Mouse (Mus musculus) brain, embryonic 18.5 days (tissue): ENCODE measurements around the gene Fndc11.
"Not testable (repeated sequence)": the region's sequence is repeated elsewhere in the genome, so short reads cannot be mapped to it uniquely, and the experiment has no call there.

Experiments
- DNase-seq: peaks from one replicate; pipeline ENCODE4 v3.0.0-alpha.2; 2012; ENCODE audit warnings: low read depth, low spot score

Fndc11 gene

DNA sequence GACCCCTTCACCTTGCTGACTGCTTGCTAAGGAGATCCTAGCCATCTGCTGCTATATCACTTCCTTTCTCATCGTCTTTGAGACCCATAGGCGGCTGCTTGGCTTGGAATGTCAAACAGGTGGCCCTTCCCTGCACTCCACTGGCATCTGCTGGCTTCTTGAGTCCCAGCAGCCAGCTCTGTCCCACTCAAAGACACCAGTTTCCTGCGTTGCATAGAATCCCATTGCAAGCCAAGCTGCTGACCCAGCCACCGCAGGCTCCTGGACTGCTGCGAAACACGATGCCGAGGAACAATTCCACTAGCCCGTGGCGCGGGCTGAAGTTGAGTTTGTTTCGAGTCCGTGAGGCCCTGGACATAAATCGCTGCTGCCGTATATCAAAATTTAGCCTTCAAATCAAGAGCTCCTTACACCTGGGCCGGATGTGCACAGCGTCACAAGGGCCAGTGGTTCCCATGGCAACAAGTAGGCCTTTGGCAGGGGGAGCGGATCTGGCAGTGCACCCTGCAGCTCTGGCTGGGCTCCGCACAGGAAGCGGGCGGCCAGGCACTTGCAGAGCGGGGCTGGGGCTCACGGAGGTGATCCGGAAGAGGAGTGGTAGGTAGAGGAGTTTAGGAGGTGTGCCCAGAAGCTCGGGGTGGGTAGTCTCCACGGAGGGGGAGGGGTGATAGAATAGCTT, at the start of gene Fndc11:
TSS of gene Fndc11 (plus strand) at position 476 of the 679 bp plus-strand sequence.
- peak; percentile 24 for DNase-seq

DNA sequence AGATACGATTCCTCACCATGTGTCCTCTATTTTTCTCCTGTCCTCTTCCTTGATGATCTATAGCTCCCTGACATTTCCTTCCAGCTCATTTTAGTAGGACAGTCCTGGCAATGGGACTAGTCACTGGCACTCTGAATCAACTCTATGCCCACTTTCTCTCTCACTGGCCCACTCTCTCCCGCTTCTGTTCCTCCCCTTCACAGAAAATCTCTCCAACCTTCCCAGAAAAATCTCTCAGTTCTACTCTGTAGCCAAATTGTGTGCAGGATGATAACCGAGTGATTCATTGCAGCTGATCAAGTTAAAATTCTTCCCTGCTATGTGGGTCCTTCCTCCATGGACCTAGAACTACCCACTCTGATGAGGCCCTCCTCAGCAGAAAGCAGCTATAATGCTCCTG, 45.2 kb upstream of the Fndc11 start:
- no peak for DNase-seq

DNA sequence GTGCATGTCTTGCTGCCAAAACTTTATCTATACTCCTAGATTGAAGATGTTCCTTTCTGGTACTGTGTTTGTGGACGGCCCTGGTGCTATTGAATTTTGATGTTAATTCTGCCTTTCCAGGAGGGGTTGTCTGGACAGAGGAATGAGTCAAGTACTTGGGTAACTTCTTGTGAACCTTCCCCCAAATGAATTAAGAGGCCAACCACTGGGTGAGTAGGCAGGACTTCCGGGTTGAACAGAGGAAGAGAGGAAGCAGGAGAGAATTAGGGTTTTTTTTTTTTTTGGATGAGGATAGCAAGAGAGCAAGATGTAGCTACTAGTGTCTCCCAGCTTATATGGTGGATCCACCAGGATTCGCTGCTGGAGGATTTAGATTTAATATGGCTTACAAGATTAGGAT, 41.8 kb upstream of the Fndc11 start:
- no peak for DNase-seq

DNA sequence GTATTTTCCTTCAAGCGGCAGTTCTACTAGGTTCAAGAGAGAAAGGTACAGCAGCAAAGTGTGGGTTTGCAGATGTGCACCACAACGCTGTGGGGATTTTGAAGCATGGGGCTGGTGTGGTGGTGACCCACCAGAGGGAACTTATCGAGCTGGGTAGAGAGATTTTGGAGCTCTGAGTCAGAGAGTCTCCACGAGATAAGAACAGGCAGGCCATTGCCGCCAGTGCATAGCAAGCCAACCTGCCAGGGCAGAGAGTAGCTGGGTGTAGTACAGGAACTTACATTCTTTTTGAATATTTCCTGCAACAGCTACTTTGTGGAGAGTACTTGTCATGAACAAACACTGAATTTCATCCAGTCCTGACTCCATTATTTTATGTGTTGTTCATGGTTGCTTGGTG, 41.3 kb upstream of the Fndc11 start:
- no peak for DNase-seq

DNA sequence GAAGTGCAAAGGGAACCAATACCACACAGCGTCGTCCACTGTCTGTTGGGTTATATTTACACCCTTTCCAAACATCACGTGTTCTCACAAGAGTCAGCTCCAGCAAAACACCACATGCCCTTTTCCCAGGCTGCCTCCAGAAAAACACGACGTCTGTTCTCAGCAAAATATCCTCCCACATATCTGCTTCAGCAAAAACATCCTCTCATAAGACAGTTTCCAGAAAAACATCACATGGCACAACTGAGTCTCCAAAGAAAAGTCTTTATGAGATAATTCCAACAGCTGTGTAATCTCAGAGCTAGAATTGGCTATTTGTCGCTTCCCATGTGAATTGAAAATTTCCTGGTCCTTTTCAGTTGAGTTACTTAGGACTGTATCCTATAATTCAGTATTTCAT, 38.9 kb upstream of the Fndc11 start:
- DNase-seq: no peak

DNA sequence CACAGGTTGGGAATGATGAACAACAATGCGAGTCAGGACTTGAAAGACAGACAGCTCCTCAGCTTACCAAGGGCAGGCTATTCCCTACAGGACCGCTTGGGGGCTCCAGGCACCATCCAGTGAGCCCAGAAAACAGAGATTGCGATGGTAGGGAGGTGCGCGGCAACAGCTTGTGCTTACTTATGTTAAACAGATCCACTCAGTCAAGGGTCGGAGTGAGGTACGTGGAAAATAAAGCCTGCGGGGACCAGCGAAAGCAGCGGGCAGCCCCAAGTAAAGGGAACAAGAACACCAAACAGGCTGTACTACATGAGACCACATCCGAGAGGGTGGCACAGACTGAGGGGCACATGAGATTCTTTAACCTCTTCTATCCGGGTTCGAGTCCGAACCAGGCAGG, 33.2 kb upstream of the Fndc11 start:
- DNase-seq: peak; percentile 78

DNA sequence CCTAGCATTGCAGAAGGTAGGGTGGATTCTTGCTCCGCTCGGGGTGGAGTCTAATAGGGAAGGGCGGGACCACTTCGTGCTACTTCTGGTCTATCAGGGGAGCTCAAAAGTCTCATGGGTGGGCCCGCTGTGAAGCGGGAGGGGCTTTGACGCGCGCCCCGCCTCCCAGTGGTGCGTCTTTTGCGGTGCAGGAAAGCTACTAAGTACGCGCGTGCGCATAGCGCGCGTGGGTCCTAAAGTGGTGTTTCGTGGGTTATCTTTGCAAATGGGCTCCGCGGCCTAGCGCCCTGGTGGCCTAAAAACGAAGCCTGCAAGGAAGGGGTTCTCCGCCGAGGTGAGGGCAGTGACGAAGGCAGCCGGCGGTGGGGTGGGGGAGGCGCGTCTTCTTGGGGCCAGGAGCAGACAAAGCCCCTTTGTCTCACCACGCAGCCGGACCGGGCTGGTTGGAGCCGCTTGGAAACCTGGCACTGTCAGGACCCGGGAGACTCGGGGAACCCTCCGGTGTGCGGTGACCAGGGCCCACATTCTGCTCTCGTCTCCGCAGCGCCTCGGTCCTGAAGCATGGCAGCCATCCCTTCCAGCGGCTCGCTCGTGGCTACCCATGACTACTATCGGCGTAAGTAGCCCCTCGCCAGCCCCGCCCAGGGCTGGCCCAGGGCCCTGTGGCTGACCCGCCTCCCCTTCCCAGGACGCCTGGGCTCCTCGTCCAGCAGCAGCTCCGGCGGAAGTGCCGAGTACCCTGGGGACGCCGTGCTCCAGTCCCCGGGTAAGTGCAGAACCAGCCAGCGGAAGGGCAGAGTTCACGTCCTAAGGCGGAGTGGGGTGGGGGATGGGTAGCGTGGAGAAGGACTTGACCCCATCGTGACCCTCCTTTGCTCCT, 32.5 kb upstream of the Fndc11 start, which contains the start of gene Ppdpf:
TSS of gene Ppdpf (plus strand) at position 127 of the 880 bp plus-strand sequence.
- DNase-seq: peak; percentile 86

DNA sequence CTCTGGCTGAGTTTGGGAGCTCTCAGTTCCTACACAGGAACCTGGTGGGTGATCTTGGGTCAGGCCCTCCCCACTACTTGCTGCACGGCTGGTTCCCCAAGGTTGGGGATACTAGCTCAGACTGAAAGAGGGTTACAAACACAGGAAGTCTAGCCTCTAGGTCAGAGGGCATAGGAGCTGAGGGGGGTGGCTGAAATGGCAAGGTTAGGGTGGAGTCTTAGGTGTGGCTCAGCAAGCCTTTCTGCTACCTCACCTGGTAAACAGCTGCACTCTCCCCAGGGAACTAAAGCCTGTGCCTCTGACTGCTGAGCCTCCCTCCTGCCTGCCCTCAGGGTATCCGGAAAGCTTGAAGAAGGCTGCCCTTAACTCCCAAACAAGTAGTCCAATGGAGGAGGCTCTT, 31.1 kb upstream of the Fndc11 start:
- DNase-seq: no peak

DNA sequence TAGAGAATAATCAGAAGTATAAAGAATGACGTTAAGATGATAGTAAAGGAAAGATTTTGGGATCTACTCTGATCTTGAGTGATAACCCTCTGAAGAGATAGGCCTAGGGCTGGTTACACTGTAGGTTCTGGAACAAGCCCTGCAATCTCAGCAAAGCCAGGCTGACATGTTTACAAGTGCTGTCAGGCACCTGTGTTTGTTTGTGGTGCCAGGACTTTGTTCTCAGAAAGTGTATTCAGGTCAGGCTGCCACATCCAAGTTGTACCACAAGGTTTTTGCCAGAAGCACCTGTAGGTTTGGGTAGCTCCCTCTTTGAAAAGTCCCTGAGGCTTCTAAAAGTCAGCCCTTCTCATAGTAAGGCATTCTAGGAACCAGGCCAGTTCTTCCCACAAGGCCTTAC, 30.5 kb upstream of the Fndc11 start:
- no peak for DNase-seq

DNA sequence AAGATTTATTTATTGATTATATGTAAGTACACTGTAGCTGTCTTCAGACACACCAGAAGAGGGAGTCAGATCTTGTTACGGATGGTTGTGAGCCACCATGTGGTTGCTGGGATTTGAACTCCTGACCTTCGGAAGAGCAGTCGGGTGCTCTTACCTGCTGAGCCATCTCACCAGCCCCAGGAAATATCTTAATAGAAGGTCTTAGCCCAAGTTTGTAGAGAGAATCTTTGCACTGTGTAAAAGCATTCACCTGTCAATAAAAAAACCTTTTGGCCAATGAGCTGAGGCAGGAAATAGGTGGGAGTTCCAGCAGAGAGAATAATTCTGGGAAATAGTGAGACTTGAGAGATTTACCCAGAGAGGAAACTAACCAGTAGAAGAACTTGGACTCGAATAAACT, 28.4 kb upstream of the Fndc11 start:
- not testable (repeated sequence) for DNase-seq

DNA sequence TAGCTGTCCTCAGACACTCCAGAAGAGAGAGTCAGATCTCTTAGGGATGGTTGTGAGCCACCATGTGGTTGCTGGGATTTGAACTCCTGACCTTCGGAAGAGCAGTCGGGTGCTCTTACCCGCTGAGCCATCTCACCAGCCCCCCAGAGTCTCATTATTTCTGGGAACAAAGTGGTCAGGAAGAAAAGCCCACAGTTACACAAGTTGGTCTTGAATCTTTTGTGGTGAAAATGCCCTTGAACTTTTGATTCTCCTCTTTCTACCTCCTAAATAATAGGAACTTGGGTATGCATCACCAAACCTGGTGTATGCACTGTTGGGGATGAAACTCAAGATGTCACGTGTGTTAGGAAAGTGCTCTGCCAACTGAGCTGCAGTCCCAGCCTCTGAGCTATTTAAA, 27.9 kb upstream of the Fndc11 start:
- DNase-seq: no peak

DNA sequence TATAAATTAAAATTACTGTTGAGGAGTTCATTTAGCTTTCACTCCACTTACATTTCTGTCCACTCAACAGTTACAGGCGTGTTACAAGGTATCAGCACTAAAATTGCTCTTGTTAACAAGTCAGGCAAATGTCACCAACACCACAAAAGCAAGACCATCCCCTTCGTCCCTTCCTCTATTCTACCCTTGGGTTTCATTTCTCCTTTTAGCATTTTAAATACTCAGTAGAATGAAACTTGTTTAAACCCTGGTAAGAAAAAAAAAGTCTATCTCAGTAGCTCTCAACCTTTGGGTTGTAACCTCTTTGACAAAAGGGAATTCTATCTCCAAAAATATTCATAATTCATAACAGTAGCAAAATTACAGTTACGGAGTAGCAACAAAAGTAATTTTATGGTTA, 26.8 kb upstream of the Fndc11 start:
- no peak for DNase-seq

DNA sequence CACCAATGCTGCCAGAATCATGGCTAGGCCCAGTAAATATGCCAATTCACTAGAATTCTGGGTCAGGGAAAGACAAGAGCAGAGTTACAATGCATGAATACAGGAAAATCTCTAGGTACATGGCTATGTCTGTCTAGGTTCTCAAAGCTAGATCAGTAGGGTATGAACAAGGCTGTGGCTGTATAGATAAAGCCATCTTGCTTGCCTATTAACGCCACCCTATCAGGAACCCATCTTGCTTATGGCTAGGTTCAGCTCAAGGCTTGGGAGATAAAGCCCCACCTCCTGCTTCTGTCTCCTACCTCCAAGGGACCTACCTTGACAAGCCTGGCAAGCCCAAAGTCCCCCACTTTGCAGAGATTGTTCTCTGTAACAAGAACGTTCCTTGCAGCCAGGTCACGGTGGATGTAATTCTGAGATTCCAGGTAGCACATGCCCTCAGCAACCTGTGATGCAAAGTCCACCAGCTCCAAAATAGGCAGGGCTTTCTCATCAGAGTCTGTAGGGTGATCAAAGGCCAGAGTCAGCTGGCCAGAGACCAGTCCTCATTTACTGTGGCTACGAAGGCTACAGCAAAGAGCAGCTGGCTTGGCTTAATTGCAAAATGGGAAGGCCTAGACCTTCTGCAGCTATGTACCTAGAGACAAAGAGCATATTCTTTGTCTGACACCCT, 23.0 kb upstream of the Fndc11 start:
- no peak for DNase-seq

DNA sequence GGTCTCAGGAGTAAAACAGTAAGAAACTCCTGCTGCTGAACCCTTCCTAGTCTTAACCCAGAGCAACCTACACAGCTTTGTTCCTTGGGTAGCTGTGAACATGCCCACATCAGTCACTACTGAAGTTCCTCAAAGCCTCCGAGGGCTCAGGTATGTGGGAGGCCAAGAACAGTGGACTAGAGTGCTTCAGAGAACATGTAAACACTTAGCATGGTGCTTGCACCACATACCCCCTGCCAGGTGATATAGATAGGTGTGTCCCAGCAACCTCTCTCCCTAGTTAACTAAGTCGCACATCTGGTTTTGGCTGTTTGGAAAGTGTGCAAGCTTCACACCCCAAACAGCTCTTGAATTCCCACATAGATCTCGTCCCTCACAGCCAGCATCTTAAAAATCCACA, 18.2 kb upstream of the Fndc11 start:
- no peak for DNase-seq

DNA sequence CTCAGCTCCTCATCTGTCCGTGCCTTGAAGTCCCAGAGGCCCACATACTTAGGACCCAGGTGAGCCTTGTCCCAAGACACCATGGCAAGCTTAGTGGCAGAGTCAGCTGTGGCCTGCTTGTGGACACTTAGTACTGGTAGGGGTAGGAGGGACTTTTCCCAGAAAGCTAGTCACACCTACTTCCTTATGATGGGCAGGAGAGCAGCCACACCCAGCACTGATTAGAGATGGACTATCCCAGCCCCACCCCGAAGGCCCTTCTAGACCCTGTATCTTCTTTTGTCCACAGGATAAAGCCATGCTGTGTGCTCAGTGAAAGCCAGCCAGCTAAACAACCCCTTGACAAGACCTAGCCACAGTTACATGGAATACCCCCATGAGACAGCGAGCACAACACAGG, 17.4 kb upstream of the Fndc11 start, which contains the start of gene Ptk6:
TSS of gene Ptk6 (minus strand) at position 368 of the 400 bp plus-strand sequence.
- DNase-seq: no peak

DNA sequence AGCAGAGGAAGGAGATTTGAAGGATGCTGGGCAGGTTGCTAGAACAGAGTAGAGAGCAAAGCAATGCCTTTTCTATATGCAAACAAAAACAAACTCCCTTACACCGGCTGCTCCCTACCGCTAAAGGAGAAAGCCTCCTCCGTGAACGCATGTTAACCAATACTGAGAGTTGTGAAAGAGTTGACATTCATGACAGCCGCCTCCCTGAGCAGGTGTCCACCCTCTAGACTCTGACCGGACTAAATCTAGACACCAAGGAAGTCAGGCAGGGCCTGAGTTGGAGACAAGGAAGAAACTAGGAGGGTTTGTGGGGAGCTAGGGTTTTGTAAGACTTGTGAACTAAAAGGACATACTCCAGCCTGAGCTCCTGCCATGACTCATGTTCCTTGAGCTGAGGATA, 16.9 kb upstream of the Fndc11 start:
- no peak for DNase-seq

DNA sequence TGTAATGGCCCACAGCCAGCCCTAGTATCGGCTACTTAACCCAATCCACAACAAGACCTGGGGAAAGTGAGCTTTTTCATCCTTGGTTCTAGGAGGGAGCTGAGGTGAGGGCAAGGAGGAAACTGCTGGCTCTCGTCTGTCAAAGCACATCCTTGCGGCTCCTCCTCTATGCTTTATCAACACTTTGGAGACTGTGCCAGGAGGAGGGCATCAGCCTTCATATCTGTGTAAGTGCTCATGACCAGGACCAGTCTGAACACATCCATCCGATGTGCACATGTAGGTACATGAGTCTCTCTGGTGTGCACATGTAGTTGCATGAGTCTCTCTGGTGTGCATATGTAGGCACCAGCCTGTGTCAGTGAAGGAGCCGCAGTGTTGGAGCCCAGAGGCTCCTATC, 14.1 kb upstream of the Fndc11 start:
- DNase-seq: no peak

DNA sequence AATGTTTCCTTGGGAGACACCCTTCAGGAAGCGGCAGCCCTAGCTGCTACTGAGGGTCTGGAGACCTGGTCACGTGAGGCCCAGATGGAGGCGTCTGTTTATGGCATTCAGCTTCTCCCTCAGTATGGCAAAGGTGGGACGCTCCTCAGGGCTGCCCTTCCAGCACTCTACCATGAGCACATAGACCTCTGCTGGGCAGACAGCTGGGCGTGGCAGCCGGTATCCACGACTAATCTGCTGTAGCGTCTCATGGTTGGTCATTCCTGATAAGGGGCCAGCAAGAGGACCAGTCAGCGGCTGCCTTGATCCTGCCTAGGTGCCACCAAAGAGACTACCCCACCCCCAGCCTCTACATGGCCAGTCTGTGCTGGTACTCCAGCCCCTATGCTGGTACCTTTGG, 13.7 kb upstream of the Fndc11 start:
- DNase-seq: no peak

DNA sequence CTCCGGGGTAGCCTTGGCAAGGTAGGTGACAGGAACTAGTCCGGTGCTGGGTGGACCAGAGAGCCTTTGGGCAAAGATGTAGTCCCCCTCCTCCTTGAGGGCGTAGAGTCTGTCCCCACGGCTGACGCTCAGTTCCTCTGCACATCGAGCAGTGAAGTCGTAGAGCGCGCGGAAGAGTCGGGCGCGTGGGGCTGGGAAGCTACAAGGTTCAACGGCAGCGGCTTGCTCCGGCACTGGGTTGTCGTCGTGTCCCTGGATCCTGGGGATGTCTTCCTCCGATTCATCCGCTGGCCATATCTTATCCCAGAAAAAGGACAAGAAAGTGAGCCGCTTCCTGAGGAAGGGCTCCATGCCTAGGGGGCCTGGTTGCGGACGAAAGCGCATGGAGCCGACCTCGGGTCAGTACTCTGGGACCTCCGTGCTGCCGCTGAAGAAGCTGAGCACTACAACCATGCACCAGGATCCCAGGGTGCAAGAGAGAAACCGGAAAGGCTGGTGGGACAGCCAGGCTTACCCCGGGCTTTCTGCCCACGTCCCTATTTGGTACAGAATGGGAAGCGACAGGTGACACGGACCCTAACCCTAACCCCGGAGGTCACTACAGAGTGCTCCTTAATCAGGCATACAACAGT, 7.3 kb upstream of the Fndc11 start:
- DNase-seq: no peak

DNA sequence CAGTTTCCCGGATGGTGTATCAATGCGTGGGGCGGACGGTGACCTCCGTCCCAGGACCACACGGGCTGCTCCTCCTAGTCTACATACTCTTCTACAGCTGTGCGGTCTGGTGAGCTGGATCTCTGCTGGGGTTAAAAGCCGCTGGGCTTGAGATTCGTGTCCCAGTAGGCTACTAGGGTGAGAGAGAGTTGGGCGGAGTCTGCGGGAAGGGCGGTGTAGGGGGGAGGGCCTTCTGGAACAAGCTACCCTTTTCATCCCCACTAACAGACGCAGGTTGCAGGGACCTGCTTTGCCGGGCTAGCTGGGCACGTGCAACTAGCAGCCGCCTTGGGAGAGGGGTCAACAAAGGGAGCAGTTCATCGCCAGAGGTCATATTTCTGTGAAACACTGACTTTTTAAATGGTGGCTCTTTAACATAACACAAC, 6.8 kb upstream of the Fndc11 start, which contains the start of gene Srms:
TSS of gene Srms (minus strand) at position 165 of the 425 bp plus-strand sequence.
- no peak for DNase-seq

DNA sequence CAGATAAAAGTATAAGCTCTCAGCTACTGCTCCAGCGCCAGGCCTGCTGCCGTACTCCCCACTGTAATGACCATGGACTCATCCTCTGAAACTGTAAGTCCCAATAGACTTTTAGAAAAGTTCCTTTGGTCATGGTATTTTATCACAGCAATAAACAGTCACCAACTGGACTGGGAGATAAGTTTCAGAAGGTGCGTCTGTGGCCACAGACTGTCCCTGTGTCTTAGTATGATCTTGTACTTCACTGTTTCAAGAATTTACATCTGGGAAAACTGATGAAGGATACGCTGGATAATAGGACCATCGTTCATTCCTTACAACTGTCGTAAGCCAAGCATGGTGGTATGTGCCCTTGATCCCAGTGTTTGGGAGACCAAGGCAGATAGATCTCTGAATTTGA, 3.8 kb upstream of the Fndc11 start:
- no peak for DNase-seq
